Mouse (Mus musculus) heart, embryonic 13.5 days (tissue): ENCODE data around the gene E2f1. TPM values are rescaled to one million over a fixed set of nuclear protein-coding genes. Genes with fewer than 3 reads are reported as not detected.
A peak's percentile ranks its signal among the peaks of the same experiment; 100 is the strongest.

Experiments
- ATAC-seq: fragments of 200-750 bp; cut with Nextera tagmentation; 2 replicates; pipeline ENCODE4 v1.8.0; 2017; ENCODE audit warnings: moderate TSS enrichment; ENCODE audit not compliant: insufficient number of reproducible peaks, low FRiP score, low TSS enrichment; ENCODE audit errors: extremely low read depth
- H3K27ac ChIP-seq: fragments of 300-500 bp; sonication (generic); replicated peaks from 2 replicates; pipeline ENCODE4 v1.5.1; 2015; ENCODE audit warnings: moderate library complexity, mild to moderate bottlenecking, inconsistent platforms
- H3K27me3 ChIP-seq: fragments of 300-500 bp; sonication (generic); replicated peaks from 2 replicates; pipeline ENCODE4 v1.6.1; 2015; ENCODE audit warnings: mild to moderate bottlenecking, inconsistent platforms
- H3K36me3 ChIP-seq: fragments of 300-500 bp; sonication (generic); 2 replicates; pipeline ENCODE4 v1.6.1; 2015; ENCODE audit warnings: mild to moderate bottlenecking, inconsistent platforms
- H3K4me1 ChIP-seq: fragments of 300-500 bp; sonication (generic); 2 replicates; pipeline ENCODE4 v1.6.1; 2015; ENCODE audit warnings: inconsistent platforms
- H3K4me2 ChIP-seq: fragments of 300-500 bp; sonication (generic); 2 replicates; pipeline ENCODE4 v1.6.1; 2015; ENCODE audit warnings: inconsistent platforms, mild to moderate bottlenecking, moderate library complexity
- H3K4me3 ChIP-seq: fragments of 300-500 bp; sonication (generic); 2 replicates; pipeline ENCODE4 v1.5.1; 2015; ENCODE audit warnings: moderate library complexity, mild to moderate bottlenecking, inconsistent platforms
- H3K9ac ChIP-seq: fragments of 300-500 bp; sonication (generic); 2 replicates; pipeline ENCODE4 v1.6.1; 2015; ENCODE audit warnings: inconsistent platforms, mild to moderate bottlenecking, moderate library complexity
- H3K9me3 ChIP-seq: fragments of 300-500 bp; sonication (generic); 2 replicates; pipeline ENCODE4 v1.6.1; 2016; ENCODE audit warnings: inconsistent platforms
- WGBS: fragments of 180-500 bp; shearing (Covaris S2); methylation state at CpG from one replicate; pipeline ENCODE4 v1.1.7; 2015; ENCODE audit warnings: mixed read lengths; 5-methylcytosine and 5-hydroxymethylcytosine counted together
- polyA plus RNA-seq: library from polyadenylated mRNA; unstranded; fragments of >200 nt; fragmentation: Nextera tagmentation; extraction: Ambion mirVana; gene quantifications from 2 replicates; pipeline ENCODE4 v1.2.1, GENCODE M21; 2015

E2f1 gene
- polyA plus RNA-seq, 1 experiment from 2014 or later = 15.5 TPM

DNA sequence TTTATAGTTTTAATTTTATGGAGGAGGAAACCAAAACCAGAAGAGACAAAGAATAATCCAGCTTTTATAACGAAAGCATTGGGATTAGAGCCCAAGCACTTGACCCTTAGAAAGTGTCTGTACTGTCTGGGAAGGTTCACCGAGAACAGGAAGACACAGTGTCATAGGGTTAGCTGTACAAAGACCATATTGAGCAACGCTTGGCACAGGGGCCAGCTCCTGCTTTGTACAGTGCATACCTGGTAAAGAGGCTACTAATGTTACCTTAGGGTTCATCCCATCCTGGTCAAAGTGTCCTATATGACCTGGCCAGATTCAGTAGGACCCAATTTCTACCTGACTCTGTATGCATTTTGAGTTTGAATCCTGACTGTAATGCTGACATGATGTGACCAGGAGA, 31.6 kb upstream of the E2f1 start:
- no peak overlapping the region for H3K4me2 ChIP-seq
- no peak for ATAC-seq
- no peak overlapping the region for H3K9ac ChIP-seq
- no peak overlapping the region for H3K4me3 ChIP-seq
- H3K9me3 ChIP-seq = no peaks in the 10 kb centered on the region
- no peaks in the 10 kb centered on the region for H3K27me3 ChIP-seq
- H3K27ac ChIP-seq = no peak overlapping the region
- WGBS = 74% methylated on average over 3 of the region's 3 CpGs
- peaks cover 21% of the 10 kb centered on the region for H3K4me1 ChIP-seq
- no peaks in the 10 kb centered on the region for H3K36me3 ChIP-seq

DNA sequence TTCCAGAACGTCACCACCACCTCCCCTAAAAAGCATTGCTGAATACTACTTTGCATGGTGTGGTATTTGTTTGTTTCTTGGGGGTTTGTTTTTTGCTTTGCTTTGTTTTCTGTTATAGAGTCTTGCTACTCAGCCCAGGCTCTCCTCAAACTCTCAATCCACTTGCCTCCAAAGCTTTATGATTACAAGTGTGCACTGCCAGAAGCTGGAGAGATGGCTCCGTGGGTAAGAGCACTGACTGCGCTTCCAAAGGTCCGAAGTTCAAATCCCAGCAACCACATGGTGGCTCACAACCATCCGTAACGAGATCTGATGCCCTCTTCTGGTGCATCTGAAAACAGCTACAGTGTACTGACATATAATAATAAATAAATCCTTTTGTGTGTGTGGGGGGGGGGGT, 30.9 kb upstream of the E2f1 start:
- Histone ChIP-seq H3K4me1 (peaks cover 21% of the 10 kb centered on the region), H3K9ac (no peak overlapping the region), H3K27me3 (no peaks in the 10 kb centered on the region), H3K9me3 (no peaks in the 10 kb centered on the region), H3K4me3 (no peak overlapping the region), H3K36me3 (peaks cover 3% of the 10 kb centered on the region; the same call in 1 of the 2 replicates), H3K27ac (no peak overlapping the region), H3K4me2 (no peak overlapping the region)
- no peak for ATAC-seq
- WGBS = 67% methylated on average over 6 of the region's 6 CpGs

DNA sequence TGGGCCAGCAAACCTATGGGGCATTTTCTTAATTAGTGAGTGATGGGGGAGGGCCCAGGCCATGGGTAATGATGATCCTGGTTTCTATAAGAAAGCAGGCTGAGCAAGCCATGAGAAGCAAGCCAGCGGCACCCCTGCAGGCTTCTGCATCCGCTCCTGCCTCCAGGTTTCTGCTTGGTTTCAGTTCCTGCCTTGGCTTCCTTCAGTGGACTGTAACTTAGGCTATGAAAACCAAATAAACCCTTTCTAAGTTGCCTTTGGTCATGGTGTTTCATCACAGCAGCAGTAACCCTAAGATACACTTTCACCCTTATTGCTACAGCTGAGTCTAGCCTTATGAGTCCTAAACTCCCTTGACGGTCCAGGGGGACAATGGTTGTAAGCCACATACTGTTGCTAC, 27.7 kb upstream of the E2f1 start:
- WGBS = 93% methylated on average over 3 of the region's 3 CpGs
- ATAC-seq = no peak
- no peak overlapping the region for H3K4me2 ChIP-seq

DNA sequence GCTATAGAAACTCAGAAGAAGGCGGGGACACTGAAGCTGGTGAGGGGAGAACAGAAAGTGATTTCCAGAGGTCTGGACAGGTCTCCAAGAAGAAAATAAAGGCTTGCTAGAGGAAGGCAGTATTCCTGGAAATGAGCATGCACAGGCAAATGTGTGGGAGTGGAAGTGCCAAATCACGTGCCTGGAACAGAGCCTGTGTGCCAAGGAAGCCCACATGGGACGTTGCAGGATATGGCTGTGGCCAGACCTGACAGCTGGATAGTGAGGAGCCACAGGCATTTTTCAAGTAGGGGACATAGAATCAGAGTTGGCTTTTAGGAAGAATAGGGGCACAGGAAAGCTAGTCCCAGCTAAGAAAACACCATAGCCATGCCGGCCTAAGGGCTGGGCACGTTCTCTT, 26.1 kb upstream of the E2f1 start:
- peaks cover 9% of the 10 kb centered on the region for H3K4me1 ChIP-seq
- H3K9ac ChIP-seq = no peak overlapping the region
- 76% methylated on average over 5 of the region's 5 CpGs for WGBS
- no peak for ATAC-seq
- H3K9me3 ChIP-seq = no peaks in the 10 kb centered on the region
- no peak overlapping the region for H3K4me3 ChIP-seq
- peaks cover 32% of the 10 kb centered on the region for H3K36me3 ChIP-seq
- H3K4me2 ChIP-seq = no peak overlapping the region
- H3K27ac ChIP-seq = no peak overlapping the region
- no peaks in the 10 kb centered on the region for H3K27me3 ChIP-seq

More for the DNA sequence above, 27.7 kb upstream of the E2f1 start:
- Histone ChIP-seq H3K9me3 (no peaks in the 10 kb centered on the region), H3K27ac (no peak overlapping the region), H3K27me3 (no peaks in the 10 kb centered on the region), H3K9ac (no peak overlapping the region), H3K4me1 (peaks cover 9% of the 10 kb centered on the region), H3K4me3 (no peak overlapping the region), H3K36me3 (peaks cover 32% of the 10 kb centered on the region)

DNA sequence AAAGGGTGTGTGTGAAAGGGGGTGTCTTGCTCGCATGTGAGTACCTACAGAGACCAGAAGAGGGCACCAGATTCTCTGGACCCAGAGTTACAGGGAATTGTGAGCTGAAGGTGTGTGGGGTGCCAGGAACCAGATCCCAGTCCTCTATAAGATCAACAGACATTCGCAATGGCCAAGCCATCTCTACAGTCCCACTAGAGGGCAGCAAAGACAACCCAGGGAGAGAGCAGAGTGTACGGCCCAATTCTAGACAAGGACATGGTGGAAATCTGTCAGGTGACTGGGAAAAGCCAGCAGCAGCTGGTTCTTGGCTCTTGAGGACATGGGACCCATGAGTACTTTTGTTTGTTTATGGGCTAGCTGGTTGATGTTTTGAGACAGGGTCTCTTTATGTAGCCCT, 23.3 kb upstream of the E2f1 start:
- 65% methylated on average over 3 of the region's 3 CpGs for WGBS
- H3K4me1 ChIP-seq = peaks cover 7% of the 10 kb centered on the region; the same call in 1 of the 2 replicates
- no peak overlapping the region for H3K4me3 ChIP-seq
- no peak overlapping the region for H3K27ac ChIP-seq
- no peaks in the 10 kb centered on the region for H3K9me3 ChIP-seq
- no peak for ATAC-seq
- no peak overlapping the region for H3K4me2 ChIP-seq
- peaks cover 32% of the 10 kb centered on the region for H3K36me3 ChIP-seq
- H3K27me3 ChIP-seq = no peaks in the 10 kb centered on the region
- H3K9ac ChIP-seq = no peak overlapping the region

DNA sequence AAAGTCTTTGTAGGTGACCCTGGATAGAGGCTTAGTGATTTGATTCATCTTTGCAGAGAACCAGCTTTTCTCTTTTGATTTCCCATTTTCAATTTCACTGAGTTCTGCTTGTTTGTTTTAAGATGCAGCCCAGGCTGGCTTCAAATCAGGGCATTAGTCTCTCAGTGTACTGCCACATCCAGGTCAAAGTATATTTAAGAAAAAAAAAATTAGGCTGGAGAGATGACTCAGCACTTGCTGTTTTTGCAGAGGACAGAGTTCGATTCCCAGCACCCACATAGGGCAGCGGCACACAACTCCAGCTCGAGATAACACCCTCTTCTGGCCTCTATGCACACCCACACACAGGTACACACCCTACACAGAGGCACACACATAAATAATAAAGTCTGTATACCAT, 21.5 kb upstream of the E2f1 start:
- Histone ChIP-seq H3K4me2 (no peak overlapping the region), H3K27me3 (no peaks in the 10 kb centered on the region), H3K9me3 (0 out of 2 replicates have a peak, but pooled peaks cover 4% of the 10 kb centered on the region), H3K4me3 (no peak overlapping the region), H3K27ac (no peak overlapping the region), H3K4me1 (peaks cover 9% of the 10 kb centered on the region; the same call in 1 of the 2 replicates), H3K36me3 (peaks cover 46% of the 10 kb centered on the region), H3K9ac (no peak overlapping the region)
- no peak for ATAC-seq
- 78% methylated on average over 3 of the region's 3 CpGs for WGBS

DNA sequence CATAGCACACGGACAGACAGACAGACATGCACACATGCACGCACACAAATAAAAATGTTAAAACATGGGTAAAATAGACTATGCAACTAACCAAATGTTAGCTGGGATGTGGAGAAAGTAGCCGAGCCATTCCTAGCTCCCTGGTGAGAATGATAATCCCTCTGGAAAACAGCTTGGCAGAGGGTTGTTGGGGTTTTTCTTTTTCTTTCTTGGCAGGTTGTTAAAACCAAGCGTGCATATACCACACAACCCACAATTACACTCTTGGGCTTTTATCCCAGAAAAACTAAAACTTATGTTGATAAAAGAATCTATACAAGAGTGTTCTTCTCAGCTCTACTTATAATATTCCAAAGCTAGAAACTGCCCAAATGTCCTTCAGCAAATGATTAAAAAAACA, 19.4 kb upstream of the E2f1 start:
- H3K27me3 ChIP-seq = no peaks in the 10 kb centered on the region; the same call in 1 of the 2 replicates
- peaks cover 28% of the 10 kb centered on the region for H3K36me3 ChIP-seq
- H3K4me2 ChIP-seq = no peak overlapping the region
- 0 out of 2 replicates have a peak, but pooled peaks cover 4% of the 10 kb centered on the region for H3K9me3 ChIP-seq
- H3K4me1 ChIP-seq = peaks cover 19% of the 10 kb centered on the region
- H3K27ac ChIP-seq = no peak overlapping the region
- 73% methylated on average over 4 of the region's 4 CpGs for WGBS
- no peak overlapping the region for H3K4me3 ChIP-seq
- no peak overlapping the region for H3K9ac ChIP-seq
- ATAC-seq = no peak

DNA sequence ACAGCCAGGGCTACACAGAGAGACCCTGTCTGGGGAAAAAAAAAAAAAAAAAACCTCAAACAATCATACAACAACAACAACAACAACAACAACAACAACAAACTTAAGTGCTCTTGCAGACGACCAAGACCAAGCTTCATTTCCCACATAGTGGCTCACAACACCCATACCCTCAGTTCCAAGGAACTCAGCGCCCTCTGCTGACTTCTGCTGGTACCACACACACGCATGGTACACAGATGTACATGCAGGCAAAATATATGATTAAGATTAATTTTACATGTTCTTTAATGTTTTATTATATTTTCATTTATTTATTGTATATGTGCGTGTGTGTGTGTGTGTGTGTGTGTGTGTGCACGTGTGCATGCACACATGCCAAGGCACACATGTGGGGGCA, 16.7 kb upstream of the E2f1 start:
- H3K27ac ChIP-seq = no peak overlapping the region
- no peaks in the 10 kb centered on the region; the same call in 1 of the 2 replicates for H3K27me3 ChIP-seq
- H3K4me3 ChIP-seq = no peak overlapping the region
- ATAC-seq = no peak
- WGBS = 70% methylated on average over 5 of the region's 5 CpGs
- no peak overlapping the region for H3K4me2 ChIP-seq
- peaks cover 14% of the 10 kb centered on the region for H3K36me3 ChIP-seq
- H3K9ac ChIP-seq = no peak overlapping the region
- H3K9me3 ChIP-seq = 0 out of 2 replicates have a peak, but pooled peaks cover 4% of the 10 kb centered on the region
- H3K4me1 ChIP-seq = peaks cover 24% of the 10 kb centered on the region

DNA sequence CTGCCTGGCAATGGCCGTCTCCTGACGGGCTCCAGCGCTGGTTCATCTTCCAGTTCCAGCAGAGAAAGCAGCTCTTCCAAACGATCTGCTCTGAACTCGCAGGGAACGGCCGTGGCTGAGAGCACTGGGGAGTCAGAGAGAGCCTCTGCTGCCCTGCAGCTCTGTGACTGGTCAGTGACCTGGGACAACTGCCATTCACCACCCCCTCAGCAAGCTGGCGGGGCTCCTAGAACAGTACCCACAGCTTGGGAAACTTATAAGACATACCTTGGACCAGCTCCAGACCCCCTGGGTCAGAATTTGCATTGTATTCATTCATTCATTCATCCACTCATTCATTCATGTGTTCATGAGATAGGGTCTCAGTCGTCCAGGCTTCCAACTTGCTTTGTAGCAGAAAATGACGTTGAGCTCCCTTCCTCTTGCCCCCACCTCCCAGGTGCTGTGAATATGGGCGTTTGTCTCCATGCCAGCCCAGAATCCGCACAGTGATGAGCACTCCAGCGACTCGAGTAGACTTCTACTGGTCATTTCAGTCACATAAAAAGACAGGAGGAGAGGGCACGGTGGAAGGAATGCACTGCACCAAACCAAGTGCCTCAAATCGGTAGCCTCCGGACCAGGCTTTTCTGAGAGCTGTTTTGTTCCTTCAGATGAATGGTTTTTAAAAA, 15.4 kb upstream of the E2f1 start:
- H3K9me3 ChIP-seq = 0 out of 2 replicates have a peak, but pooled peaks cover 4% of the 10 kb centered on the region
- no peak overlapping the region for H3K27ac ChIP-seq
- no peak overlapping the region for H3K4me2 ChIP-seq

DNA sequence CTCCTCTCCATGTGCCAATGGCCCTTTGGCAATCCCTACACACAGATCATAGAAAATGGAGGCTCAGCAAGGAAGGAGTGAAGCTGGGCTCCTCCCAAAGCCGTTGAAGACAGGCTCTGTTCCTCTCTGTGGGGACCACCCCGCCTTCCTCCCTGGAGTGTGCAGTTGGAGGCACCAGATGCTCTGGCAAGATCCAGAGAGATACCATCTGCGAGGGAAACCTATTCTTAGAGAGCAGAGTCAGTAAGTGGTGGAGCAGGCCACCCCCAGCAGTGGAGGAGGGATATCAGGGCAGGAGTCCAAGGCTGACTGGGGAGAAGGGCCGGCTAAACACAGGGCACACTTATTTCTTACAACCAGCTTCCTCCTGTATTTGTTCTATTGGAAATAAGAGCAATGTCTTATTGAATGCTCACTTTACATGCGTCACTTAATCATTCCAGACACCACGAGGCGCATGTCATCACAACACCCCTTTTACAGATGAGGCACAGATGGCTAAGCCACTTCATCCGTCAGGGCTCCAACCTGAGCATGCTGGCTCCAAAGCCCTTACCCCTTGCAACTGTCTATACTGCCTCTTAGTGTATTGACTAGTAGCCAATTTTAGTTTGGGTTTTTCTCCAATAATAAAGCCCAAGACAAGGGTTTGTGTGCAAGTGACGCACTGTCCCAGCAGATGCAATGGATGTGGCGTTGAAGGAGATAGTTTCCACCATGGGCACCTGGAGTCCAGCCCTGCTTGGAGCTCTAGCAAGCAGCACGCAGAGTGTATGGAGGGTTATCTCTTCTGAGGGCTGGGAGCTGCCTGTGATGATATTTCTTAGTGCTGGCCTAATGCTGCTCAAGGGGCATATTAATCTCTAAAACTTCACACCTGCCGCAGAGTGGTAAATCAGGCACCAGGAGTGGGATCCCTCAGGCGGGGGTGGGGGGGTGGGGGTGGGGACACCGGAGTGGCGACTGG, 14.5 kb upstream of the E2f1 start:
- no peak for ATAC-seq
- peaks cover 14% of the 10 kb centered on the region for H3K36me3 ChIP-seq
- no peak overlapping the region for H3K27ac ChIP-seq
- H3K9me3 ChIP-seq = 0 out of 2 replicates have a peak, but pooled peaks cover 4% of the 10 kb centered on the region
- H3K4me1 ChIP-seq = peaks cover 33% of the 10 kb centered on the region
- peak overlapping the region; percentile 20; the same call in 1 of the 2 replicates for H3K9ac ChIP-seq
- no peak overlapping the region for H3K4me2 ChIP-seq
- no peak overlapping the region for H3K4me3 ChIP-seq
- no peaks in the 10 kb centered on the region; the same call in 1 of the 2 replicates for H3K27me3 ChIP-seq
- WGBS = 39% methylated on average over 15 of the region's 15 CpGs

More for the DNA sequence above, 15.4 kb upstream of the E2f1 start:
- Histone ChIP-seq H3K27me3 (no peaks in the 10 kb centered on the region; the same call in 1 of the 2 replicates), H3K9ac (no peak overlapping the region), H3K36me3 (peaks cover 14% of the 10 kb centered on the region), H3K4me1 (peaks cover 33% of the 10 kb centered on the region), H3K4me3 (no peak overlapping the region)
- WGBS = 62% methylated on average over 17 of the region's 17 CpGs
- ATAC-seq = no peak

DNA sequence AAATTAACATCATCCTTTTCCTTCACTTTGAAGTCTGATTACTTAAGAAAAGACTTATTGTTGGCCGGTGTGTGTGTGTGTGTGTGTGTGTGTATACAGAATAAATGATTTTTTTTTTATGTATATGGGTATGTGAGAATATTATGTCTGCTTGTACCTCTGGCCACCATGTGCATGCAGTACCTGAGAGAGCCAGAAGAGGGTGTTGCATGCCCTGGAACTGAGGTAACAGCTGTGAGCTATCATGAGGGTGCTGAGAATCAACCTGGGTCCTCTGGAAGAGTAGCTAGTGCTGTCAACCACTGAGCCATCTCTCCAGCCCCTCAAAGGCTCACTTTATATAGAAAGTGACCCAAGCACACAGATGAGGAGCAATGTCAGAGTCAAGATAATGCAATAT, 11.7 kb upstream of the E2f1 start:
- Histone ChIP-seq H3K36me3 (peaks cover 2% of the 10 kb centered on the region), H3K9ac (no peak overlapping the region), H3K27ac (no peak overlapping the region), H3K4me3 (no peak overlapping the region), H3K4me1 (peaks cover 33% of the 10 kb centered on the region), H3K9me3 (0 out of 2 replicates have a peak, but pooled peaks cover under 1% of the 10 kb centered on the region), H3K4me2 (no peak overlapping the region), H3K27me3 (no peaks in the 10 kb centered on the region; the same call in 1 of the 2 replicates)
- no peak for ATAC-seq
- 88% methylated on average over 1 of the region's 1 CpGs for WGBS
